Mouse (Mus musculus): ENCODE data around the gene Vma21-ps. TPM values are rescaled to one million over a fixed set of nuclear protein-coding genes. Genes with fewer than 3 reads are reported as not detected.

Vma21-ps gene
- polyA plus RNA-seq (2015; fragmentation: Illumina TruSeq; extraction: RNeasy Lipid Tissue Mini Kit (QIAGEN cat#74804); ENCODE audit: low read depth, low replicate concordance), result 9.0 TPM

GRCm38 (mm10) chr4:52497144-52497543 is at the start of gene Vma21-ps:
Vma21-ps (minus strand) TSS chr4:52497244.

Other genes with a start within 250 kb of the Vma21-ps start
- 5.0 TPM for gene Smc2, start 58.0 kb downstream of the Vma21-ps start, polyA plus RNA-seq (2015; fragmentation: Illumina TruSeq; extraction: RNeasy Lipid Tissue Mini Kit (QIAGEN cat#74804); ENCODE audit: low read depth, low replicate concordance)
- gene Toporsl, start 99.0 kb upstream of the Vma21-ps start, polyA plus RNA-seq (2015; fragmentation: Illumina TruSeq; extraction: RNeasy Lipid Tissue Mini Kit (QIAGEN cat#74804); ENCODE audit: low read depth, low replicate concordance), result not detected